Mouse (Mus musculus): ENCODE data around the gene Nol4l.

- TF ChIP-seq CTCF (IDR thresholded peaks at IDR 0.05; ENCODE audit: low read depth, low read length), result no peak
- TF ChIP-seq POLR2A (IDR thresholded peaks at IDR 0.05; ENCODE audit: borderline replicate concordance, low read depth, low read length), result no peak
Observed at GRCm38 (mm10) chr2:153481108-153481860, 48.5 kb downstream of the Nol4l start.
